Mouse (Mus musculus) liver, embryonic 11.5 days (tissue): ENCODE results near the gene Lrr1. TPM values are rescaled to one million over a fixed set of nuclear protein-coding genes. Genes with fewer than 3 reads are reported as not detected.
A peak's percentile ranks its signal among the peaks of the same experiment; 100 is the strongest.

Experiments used
- ATAC-seq: fragments of 200-750 bp; cut with Nextera tagmentation; replicated peaks from 2 replicates; pipeline ENCODE4 v1.8.0; 2017; ENCODE audit warnings: moderate number of reproducible peaks, mild to moderate bottlenecking, moderate TSS enrichment, moderate library complexity; ENCODE audit not compliant: low FRiP score
- DNase-seq: peaks from one replicate; pipeline ENCODE4 v3.0.0-alpha.2; 2017; ENCODE audit warnings: low spot score
- H3K27ac ChIP-seq: fragments of 300-500 bp; sonication (generic); 2 replicates; pipeline ENCODE4 v1.5.1; 2014; ENCODE audit warnings: mild to moderate bottlenecking, low read depth, low read length, control low read depth
- H3K27me3 ChIP-seq: fragments of 300-500 bp; sonication (generic); replicated peaks from 2 replicates; pipeline ENCODE4 v1.6.1; 2014; ENCODE audit warnings: low read length, mixed read lengths; ENCODE audit not compliant: control insufficient read depth, insufficient read depth
- H3K36me3 ChIP-seq: fragments of 300-500 bp; sonication (generic); 2 replicates; pipeline ENCODE4 v1.6.1; 2014; ENCODE audit warnings: mild to moderate bottlenecking, low read length, moderate library complexity, mixed read lengths; ENCODE audit not compliant: control insufficient read depth, insufficient read depth
- H3K4me1 ChIP-seq: fragments of 300-500 bp; sonication (generic); replicated peaks from 2 replicates; pipeline ENCODE4 v1.6.1; 2014; ENCODE audit warnings: low read length, mixed read lengths; ENCODE audit not compliant: control insufficient read depth, insufficient read depth
- H3K4me2 ChIP-seq: fragments of 300-500 bp; sonication (generic); 2 replicates; pipeline ENCODE4 v1.6.1; 2014; ENCODE audit warnings: mild to moderate bottlenecking, control low read depth, moderate library complexity
- H3K4me3 ChIP-seq: fragments of 300-500 bp; sonication (generic); 2 replicates; pipeline ENCODE4 v1.5.1; 2014; ENCODE audit warnings: low read depth, low read length, control low read depth
- H3K9ac ChIP-seq: fragments of 300-500 bp; sonication (generic); 2 replicates; pipeline ENCODE4 v1.6.1; 2014; ENCODE audit warnings: low read depth, low read length, control low read depth
- H3K9me3 ChIP-seq: fragments of 300-500 bp; sonication (generic); 2 replicates; pipeline ENCODE4 v1.6.1; 2016; ENCODE audit warnings: low read length, inconsistent platforms, mixed read lengths; ENCODE audit not compliant: control insufficient read depth
- WGBS: fragments of 180-500 bp; shearing (Covaris S2); extraction: QIAGEN DNeasy Blood & Tissue Kit; methylation state at CpG from one replicate; pipeline ENCODE4 v1.1.7; 2014; 5-methylcytosine and 5-hydroxymethylcytosine counted together
- polyA plus RNA-seq: library from polyadenylated mRNA; unstranded; fragments of >200 nt; fragmentation: Nextera tagmentation; extraction: Ambion mirVana; gene quantifications from 2 replicates; pipeline ENCODE4 v1.2.1, GENCODE M21; 2014

The Lrr1 gene
- polyA plus RNA-seq, 1 experiment from 2014 or later, result 28.5 TPM

DNA sequence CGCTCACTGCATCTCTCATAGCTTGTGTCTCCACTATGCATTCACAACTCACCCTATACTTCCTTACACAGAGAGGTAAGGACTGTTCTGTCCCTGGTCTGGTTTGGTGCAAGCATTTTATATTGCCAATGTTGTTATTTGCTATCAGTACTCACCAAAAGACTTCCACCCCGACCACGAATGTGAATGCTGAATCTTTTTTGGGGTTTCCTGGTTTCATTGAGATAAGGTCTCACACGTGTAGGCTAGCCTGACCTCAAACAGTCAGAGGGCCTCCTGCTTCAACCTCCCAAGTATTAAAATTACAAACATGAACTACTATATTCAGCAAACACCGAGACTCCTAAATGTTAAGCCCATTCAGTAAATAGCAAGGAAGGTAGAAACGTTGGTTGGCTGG, 37.3 kb upstream of the Lrr1 start:
- Histone ChIP-seq H3K9me3 (no peaks in the 10 kb centered on the region), H3K27me3 (no peaks in the 10 kb centered on the region), H3K4me1 (0 out of 2 replicates have a peak, but pooled peaks cover 3% of the 10 kb centered on the region), H3K4me2 (no peak overlapping the region), H3K36me3 (no peaks in the 10 kb centered on the region), H3K27ac (no peak overlapping the region), H3K9ac (no peak overlapping the region), H3K4me3 (no peak overlapping the region)
- no peak for ATAC-seq
- WGBS, result 63% methylated on average over 6 of the region's 6 CpGs
- no peak for DNase-seq

DNA sequence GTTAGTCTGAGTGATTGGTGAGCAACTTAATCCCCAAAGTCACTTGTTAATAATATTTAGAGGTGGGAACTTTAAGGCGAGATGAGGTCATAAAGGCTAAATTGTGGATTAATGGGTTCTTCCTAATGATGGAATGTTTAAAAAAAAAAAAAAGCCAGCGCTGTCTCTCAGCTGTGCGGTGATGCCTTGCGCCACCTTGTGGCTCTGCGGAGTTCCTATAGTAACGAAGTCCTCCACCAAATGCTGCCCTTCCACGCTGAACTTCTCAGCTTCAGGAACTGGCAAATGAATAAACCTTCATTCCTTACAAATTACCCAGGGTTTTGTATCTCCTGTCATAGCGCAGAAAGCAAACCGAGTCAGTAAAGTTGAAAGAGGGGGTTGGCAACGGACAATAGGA, 36.6 kb upstream of the Lrr1 start:
- Histone ChIP-seq H3K36me3 (no peaks in the 10 kb centered on the region), H3K4me2 (no peak overlapping the region), H3K27ac (no peak overlapping the region), H3K27me3 (no peaks in the 10 kb centered on the region), H3K9ac (no peak overlapping the region), H3K4me1 (0 out of 2 replicates have a peak, but pooled peaks cover 3% of the 10 kb centered on the region), H3K4me3 (no peak overlapping the region), H3K9me3 (no peaks in the 10 kb centered on the region)
- DNase-seq, result no peak
- WGBS, result 7% methylated on average over 10 of the region's 10 CpGs
- ATAC-seq, result no peak

DNA sequence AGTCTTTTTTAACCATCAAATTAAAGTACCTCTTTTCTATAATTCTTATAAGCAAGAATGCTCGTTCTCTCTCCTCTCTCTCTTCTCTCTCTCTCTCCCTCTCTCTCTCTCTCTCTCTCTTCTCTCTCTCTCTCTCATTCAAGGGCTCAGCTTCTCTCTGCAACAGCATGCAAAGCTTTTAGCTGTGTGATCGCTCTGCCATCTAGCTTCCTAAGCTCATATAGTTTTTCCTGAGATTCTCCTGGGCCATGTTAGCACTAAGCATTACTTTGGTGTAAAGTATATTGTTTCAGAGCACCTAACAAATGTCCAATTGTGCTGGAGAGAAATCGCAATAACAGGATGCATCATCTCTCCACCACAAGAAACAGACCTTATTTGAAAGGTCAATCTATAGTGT, 29.4 kb upstream of the Lrr1 start:
- no peak overlapping the region for H3K27ac ChIP-seq
- WGBS, result 84% methylated on average over 3 of the region's 3 CpGs
- DNase-seq (no peak), ATAC-seq (no peak)
- H3K9ac ChIP-seq, result no peak overlapping the region
- no peaks in the 10 kb centered on the region for H3K4me1 ChIP-seq
- no peaks in the 10 kb centered on the region for H3K9me3 ChIP-seq
- no peak overlapping the region for H3K4me3 ChIP-seq
- no peaks in the 10 kb centered on the region for H3K27me3 ChIP-seq
- H3K4me2 ChIP-seq, result no peak overlapping the region
- no peaks in the 10 kb centered on the region for H3K36me3 ChIP-seq

DNA sequence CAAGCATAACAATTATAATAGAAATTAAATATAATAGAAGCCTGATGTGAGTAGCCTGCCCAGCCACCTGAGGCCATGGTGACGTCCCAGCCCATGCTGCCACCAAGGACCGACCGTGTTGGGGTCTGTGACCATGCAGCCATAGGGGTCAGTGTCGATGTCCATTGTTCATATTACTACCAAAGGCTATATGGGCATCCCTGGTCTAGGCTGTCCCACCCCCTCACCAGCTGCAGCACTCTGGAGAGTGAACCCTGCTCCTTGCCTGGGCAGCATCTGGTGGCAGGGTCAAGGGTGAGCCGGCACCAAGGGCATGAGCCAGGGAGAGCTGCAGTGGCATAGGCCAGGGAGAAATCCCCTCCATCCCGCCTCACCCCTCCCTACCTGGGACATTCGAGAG, 28.8 kb upstream of the Lrr1 start:
- H3K27ac ChIP-seq, result no peak overlapping the region
- DNase-seq (no peak), ATAC-seq (peak; percentile 31; the same call in 1 of the 2 replicates)
- 85% methylated on average over 7 of the region's 7 CpGs for WGBS
- no peaks in the 10 kb centered on the region for H3K27me3 ChIP-seq
- no peaks in the 10 kb centered on the region for H3K36me3 ChIP-seq
- H3K9me3 ChIP-seq, result no peaks in the 10 kb centered on the region
- H3K4me2 ChIP-seq, result no peak overlapping the region
- no peak overlapping the region for H3K4me3 ChIP-seq
- no peaks in the 10 kb centered on the region for H3K4me1 ChIP-seq
- no peak overlapping the region for H3K9ac ChIP-seq

DNA sequence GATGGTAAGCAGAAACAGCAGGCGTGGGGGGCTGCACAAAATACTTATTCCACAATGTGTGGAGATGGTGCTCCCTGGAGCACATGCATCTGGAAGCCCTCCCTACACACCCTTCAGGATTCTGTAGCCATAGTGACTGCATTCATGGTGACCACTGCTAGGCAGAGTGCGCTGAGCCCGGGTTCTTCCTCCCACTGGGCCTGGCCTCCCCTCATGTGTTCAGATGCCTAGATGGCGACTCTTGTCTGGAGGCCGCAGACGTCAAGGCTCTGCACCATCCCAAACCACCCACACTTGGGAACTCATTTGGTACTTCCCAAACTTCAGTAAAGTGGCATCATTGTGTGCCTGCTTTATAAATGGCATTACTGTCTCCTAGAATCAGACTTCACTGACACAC, 25.2 kb upstream of the Lrr1 start:
- H3K4me2 ChIP-seq, result no peak overlapping the region
- no peaks in the 10 kb centered on the region for H3K36me3 ChIP-seq
- no peak overlapping the region for H3K9ac ChIP-seq
- no peak overlapping the region for H3K4me3 ChIP-seq
- no peak overlapping the region for H3K27ac ChIP-seq
- ATAC-seq, result no peak
- DNase-seq, result no peak
- 81% methylated on average over 6 of the region's 6 CpGs for WGBS
- no peaks in the 10 kb centered on the region for H3K27me3 ChIP-seq
- no peaks in the 10 kb centered on the region for H3K4me1 ChIP-seq
- H3K9me3 ChIP-seq, result no peaks in the 10 kb centered on the region

DNA sequence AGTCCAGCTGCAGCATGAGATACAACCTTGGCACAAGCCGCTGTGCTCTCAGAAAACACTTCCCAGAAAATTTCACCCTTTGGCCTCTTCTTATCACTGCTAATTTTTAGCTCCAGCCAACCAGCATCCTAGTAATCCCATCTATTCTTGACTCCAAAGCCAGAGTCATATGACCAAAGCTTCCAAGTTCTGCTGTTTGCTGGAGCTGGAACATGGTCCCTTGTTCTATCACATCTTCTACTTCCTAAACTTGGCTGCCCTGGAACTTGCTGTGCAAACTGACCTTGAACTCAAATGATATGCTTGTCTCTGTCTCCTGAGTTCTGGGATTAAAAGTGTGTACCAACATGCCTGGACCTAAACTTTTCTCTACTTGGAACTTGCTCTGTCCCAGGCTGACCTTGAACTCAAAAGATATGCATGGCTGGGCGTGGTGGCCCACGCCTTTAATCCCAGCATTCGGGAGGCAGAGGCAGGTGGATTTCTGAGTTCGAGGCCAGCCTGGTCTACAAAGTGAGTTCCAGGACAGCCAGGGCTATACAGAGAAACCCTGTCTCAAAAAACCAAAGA, 21.4 kb upstream of the Lrr1 start:
- no peak for ATAC-seq
- Histone ChIP-seq H3K4me1 (no peaks in the 10 kb centered on the region), H3K9me3 (no peaks in the 10 kb centered on the region), H3K27ac (no peak overlapping the region), H3K36me3 (no peaks in the 10 kb centered on the region), H3K4me2 (no peak overlapping the region), H3K27me3 (no peaks in the 10 kb centered on the region), H3K9ac (no peak overlapping the region), H3K4me3 (no peak overlapping the region)
- no peak for DNase-seq
- 85% methylated on average over 5 of the region's 5 CpGs for WGBS

DNA sequence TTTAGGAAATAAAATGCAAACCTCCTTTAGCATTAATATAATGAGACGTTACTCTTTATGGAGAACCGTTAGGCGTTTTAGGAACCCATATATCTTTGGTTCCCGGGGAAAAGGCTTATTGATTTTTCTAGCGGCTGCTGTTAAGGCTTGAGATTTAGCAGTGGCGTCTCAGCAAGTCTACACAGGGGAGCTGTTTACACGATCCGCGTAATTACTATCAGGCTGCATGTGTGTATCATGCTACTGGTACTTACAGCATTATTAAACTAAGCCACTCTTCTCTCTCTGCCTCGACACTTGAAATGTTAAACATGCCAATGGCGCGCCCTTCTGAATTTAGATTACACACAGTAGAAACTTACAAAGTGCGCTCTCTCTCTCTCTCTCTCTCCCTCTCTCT, 18.6 kb upstream of the Lrr1 start:
- Histone ChIP-seq H3K4me3 (no peak overlapping the region), H3K9me3 (no peaks in the 10 kb centered on the region), H3K36me3 (no peaks in the 10 kb centered on the region), H3K4me2 (no peak overlapping the region), H3K9ac (no peak overlapping the region), H3K27ac (no peak overlapping the region), H3K4me1 (no peaks in the 10 kb centered on the region), H3K27me3 (no peaks in the 10 kb centered on the region)
- WGBS, result 76% methylated on average over 13 of the region's 13 CpGs
- ATAC-seq (no peak), DNase-seq (no peak)

DNA sequence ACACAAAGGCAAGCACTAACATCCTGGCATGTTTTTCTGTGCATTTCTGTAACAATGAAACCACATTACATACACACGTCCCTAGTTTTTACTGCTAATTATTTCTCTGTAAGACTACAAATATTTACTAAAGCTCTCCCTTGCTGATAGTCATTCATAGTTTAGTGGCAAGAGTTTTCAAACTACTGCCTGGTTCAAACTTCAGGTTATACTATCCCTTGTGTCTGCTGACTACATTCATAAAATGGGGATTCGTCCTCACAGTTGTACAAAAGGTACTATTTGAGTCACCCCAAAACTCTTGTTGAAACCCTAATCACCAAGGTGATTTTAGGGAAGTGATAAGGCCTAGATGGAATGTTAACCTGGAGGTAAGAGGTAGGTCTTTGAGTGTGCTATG, 12.7 kb upstream of the Lrr1 start:
- no peak overlapping the region for H3K9ac ChIP-seq
- H3K27me3 ChIP-seq, result no peaks in the 10 kb centered on the region
- peaks cover 12% of the 10 kb centered on the region for H3K36me3 ChIP-seq
- DNase-seq (no peak), ATAC-seq (no peak)
- no peak overlapping the region for H3K4me2 ChIP-seq
- H3K4me1 ChIP-seq, result peaks cover 12% of the 10 kb centered on the region; the same call in 1 of the 2 replicates
- 70% methylated on average over 2 of the region's 2 CpGs for WGBS
- no peaks in the 10 kb centered on the region for H3K9me3 ChIP-seq
- H3K4me3 ChIP-seq, result no peak overlapping the region
- H3K27ac ChIP-seq, result no peak overlapping the region

DNA sequence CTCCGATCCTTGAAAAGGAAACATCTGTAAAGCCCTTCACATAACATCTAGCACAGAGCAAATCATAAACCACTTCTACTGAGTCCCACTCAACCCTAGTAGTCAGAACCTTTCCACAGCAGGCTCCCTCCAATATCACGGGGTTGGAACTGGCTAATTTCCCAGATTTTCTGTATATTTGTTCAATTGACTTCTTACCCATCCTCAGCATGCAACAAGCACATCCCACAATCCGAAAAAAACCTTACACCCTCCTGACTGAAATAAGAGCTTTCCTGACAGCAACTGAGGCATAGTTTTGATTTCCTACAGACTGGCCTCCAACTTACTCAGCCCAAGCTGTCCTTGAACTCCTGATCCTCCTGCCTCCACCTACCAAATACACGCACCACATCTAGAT, 12.2 kb upstream of the Lrr1 start:
- H3K9ac ChIP-seq, result no peak overlapping the region
- peaks cover 12% of the 10 kb centered on the region for H3K36me3 ChIP-seq
- no peak overlapping the region for H3K27ac ChIP-seq
- DNase-seq (no peak), ATAC-seq (no peak)
- H3K4me2 ChIP-seq, result no peak overlapping the region
- WGBS, result 73% methylated on average over 4 of the region's 4 CpGs
- no peaks in the 10 kb centered on the region for H3K27me3 ChIP-seq
- no peaks in the 10 kb centered on the region for H3K9me3 ChIP-seq
- H3K4me1 ChIP-seq, result peaks cover 12% of the 10 kb centered on the region; the same call in 1 of the 2 replicates
- no peak overlapping the region for H3K4me3 ChIP-seq
